Mouse (Mus musculus) stomach, embryonic 14.5 days (tissue): Measurements from ENCODE around the gene Spcs2. TPM values are rescaled to one million over a fixed set of nuclear protein-coding genes. Genes with fewer than 3 reads are reported as not detected.

Experiments
- ATAC-seq: fragments of 200-750 bp; cut with Nextera tagmentation; 2 replicates; pipeline ENCODE4 v1.8.0; 2017; ENCODE audit warnings: low read depth, moderate TSS enrichment; ENCODE audit not compliant: insufficient number of reproducible peaks, insufficient read depth, low FRiP score
- H3K27ac ChIP-seq: fragments of 300-500 bp; sonication (generic); 2 replicates; pipeline ENCODE4 v1.5.1; 2014; ENCODE audit warnings: mild to moderate bottlenecking, low read length, moderate library complexity, mixed read lengths
- H3K27me3 ChIP-seq: fragments of 300-500 bp; sonication (generic); 2 replicates; pipeline ENCODE4 v1.6.1; 2014; ENCODE audit warnings: low read length, control low read depth, mixed read lengths; ENCODE audit not compliant: control insufficient read depth, insufficient read depth
- H3K36me3 ChIP-seq: fragments of 300-500 bp; sonication (generic); 2 replicates; pipeline ENCODE4 v1.6.1; 2014; ENCODE audit warnings: mild to moderate bottlenecking, control low read depth, low read length, moderate library complexity, mixed read lengths; ENCODE audit not compliant: control insufficient read depth, insufficient read depth
- H3K4me1 ChIP-seq: fragments of 300-500 bp; sonication (generic); 2 replicates; pipeline ENCODE4 v1.6.1; 2014; ENCODE audit warnings: low read length, control low read depth, mixed read lengths; ENCODE audit not compliant: control insufficient read depth, insufficient read depth
- H3K4me2 ChIP-seq: fragments of 300-500 bp; sonication (generic); replicated peaks from 2 replicates; pipeline ENCODE4 v1.6.1; 2014; ENCODE audit warnings: low read depth, low read length, control low read depth
- H3K4me3 ChIP-seq: fragments of 300-500 bp; sonication (generic); 2 replicates; pipeline ENCODE4 v1.5.1; 2014; ENCODE audit warnings: low read depth, low read length, control low read depth
- H3K9ac ChIP-seq: fragments of 300-500 bp; sonication (generic); replicated peaks from 2 replicates; pipeline ENCODE4 v1.6.1; 2014; ENCODE audit warnings: low read depth, mild to moderate bottlenecking, control low read depth, low read length, moderate library complexity, mixed read lengths
- H3K9me3 ChIP-seq: fragments of 300-500 bp; sonication (generic); 2 replicates; pipeline ENCODE4 v1.6.1; 2016; ENCODE audit warnings: low read depth, low read length, control low read depth; ENCODE audit not compliant: control insufficient read depth
- WGBS: fragments of 180-500 bp; shearing (Covaris S2); extraction: QIAGEN DNeasy Blood & Tissue Kit; methylation state at CpG from one replicate; pipeline ENCODE4 v1.1.7; 2014; 5-methylcytosine and 5-hydroxymethylcytosine counted together
- polyA plus RNA-seq: library from polyadenylated mRNA; unstranded; fragments of >200 nt; fragmentation: Nextera tagmentation; extraction: Ambion mirVana; gene quantifications from 2 replicates; pipeline ENCODE4 v1.2.1, GENCODE M21; 2014

The Spcs2 gene
- polyA plus RNA-seq, 1 experiment from 2014 or later: 287 TPM

DNA sequence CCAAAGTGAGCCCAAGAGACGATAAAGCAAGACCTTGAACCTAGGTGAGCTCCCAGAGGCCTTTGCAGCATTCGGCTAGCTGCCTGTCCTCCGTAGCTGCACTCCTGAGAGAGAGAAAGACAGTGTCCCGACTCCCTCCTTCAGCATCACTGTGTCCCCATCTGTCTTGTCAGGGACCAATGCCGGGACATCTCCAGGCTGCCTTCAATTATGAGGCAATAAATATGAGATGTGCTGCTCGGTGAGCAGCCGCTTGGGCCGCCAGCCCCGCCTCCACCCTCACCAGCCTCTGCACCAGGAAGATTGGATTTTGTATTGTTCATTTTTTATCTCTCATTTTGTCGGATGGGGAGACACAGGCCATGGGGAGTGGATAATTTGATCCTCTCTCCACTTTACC lies 72.4 kb downstream of the Spcs2 start:
- no peaks in the 10 kb centered on the region for H3K27me3 ChIP-seq

DNA sequence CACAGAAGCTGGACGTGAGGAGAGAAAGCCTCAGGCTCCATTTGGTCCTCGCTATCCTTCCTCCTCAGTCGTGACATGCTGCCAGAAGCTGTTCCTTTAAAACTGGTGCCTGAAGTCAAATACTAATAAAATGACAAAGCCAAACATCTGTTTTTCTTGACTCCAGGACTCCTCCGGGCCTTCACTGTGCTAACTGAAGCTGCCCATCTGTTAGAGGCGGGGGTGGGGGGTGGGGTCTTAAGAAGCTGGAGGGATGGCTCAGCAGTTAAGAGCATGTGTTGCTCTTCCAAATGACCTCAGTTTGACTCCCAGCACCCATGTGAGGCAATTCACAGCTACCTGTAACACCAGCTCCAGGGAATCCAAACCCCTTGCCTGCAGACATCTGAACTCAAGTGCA lies 74.7 kb downstream of the Spcs2 start:
- H3K9me3 ChIP-seq: no peaks in the 10 kb centered on the region
- H3K27me3 ChIP-seq: no peaks in the 10 kb centered on the region
- ATAC-seq: peak; percentile 37; the same call in 1 of the 2 replicates
- H3K9ac ChIP-seq: no peak overlapping the region
- H3K4me2 ChIP-seq: no peak overlapping the region
- no peak overlapping the region for H3K27ac ChIP-seq
- no peaks in the 10 kb centered on the region for H3K36me3 ChIP-seq
- H3K4me3 ChIP-seq: no peak overlapping the region
- peaks cover 9% of the 10 kb centered on the region for H3K4me1 ChIP-seq
- WGBS: 25% methylated on average over 5 of the region's 5 CpGs

More for the DNA sequence above, 72.4 kb downstream of the Spcs2 start:
- Histone ChIP-seq H3K4me2 (no peak overlapping the region), H3K9ac (no peak overlapping the region), H3K4me3 (no peak overlapping the region), H3K4me1 (peaks cover 15% of the 10 kb centered on the region), H3K27ac (no peak overlapping the region), H3K9me3 (no peaks in the 10 kb centered on the region), H3K36me3 (no peaks in the 10 kb centered on the region)
- 70% methylated on average over 10 of the region's 10 CpGs for WGBS
- no peak for ATAC-seq

DNA sequence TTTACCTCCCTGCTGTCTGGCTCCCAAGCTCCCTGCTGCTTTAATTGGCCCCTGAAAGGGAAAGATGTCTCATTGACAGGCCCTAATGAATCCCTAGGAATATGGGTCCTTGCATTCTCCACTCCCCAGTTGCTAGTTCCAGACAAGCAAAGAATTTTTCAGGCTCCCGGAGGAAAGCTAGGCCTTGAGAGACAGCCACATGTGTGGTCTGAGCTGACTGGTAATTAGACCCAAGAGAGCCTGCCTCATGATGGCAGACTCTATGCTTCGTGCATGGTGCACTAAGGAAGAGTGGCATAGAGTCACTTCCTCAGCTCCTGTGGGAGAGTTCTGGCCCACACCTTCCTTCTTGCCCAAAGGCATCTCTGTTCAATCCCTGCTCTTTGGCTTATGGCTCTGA lies 75.3 kb downstream of the Spcs2 start:
- ATAC-seq: no peak
- H3K9me3 ChIP-seq: no peaks in the 10 kb centered on the region
- 53% methylated on average over 2 of the region's 2 CpGs for WGBS
- no peak overlapping the region for H3K4me2 ChIP-seq
- H3K4me1 ChIP-seq: peaks cover 9% of the 10 kb centered on the region
- H3K9ac ChIP-seq: no peak overlapping the region
- H3K36me3 ChIP-seq: no peaks in the 10 kb centered on the region
- no peaks in the 10 kb centered on the region for H3K27me3 ChIP-seq
- H3K27ac ChIP-seq: no peak overlapping the region
- no peak overlapping the region for H3K4me3 ChIP-seq

Other genes starting within 250 kb of the Spcs2 start
- gene Tpbgl, start 236.4 kb downstream of the Spcs2 start, polyA plus RNA-seq: 1.3 and 1.7 TPM in 2 replicates
- gene Slco2b1, start 152.1 kb downstream of the Spcs2 start, polyA plus RNA-seq: 2.3 and 3.3 TPM in 2 replicates
- gene Olfr520, start 133.2 kb downstream of the Spcs2 start, polyA plus RNA-seq: not detected in 2 replicates
- not detected in 2 replicates for gene Olfr521, start 100.0 kb downstream of the Spcs2 start, polyA plus RNA-seq
- gene Neu3, start 35.0 kb downstream of the Spcs2 start, polyA plus RNA-seq: 7.0 and 7.1 TPM in 2 replicates
- gene Xrra1, start 4.3 kb downstream of the Spcs2 start, polyA plus RNA-seq: 0.29 and 0.50 TPM in 2 replicates
- gene Rnf169, start 117.0 kb upstream of the Spcs2 start, polyA plus RNA-seq: 8.9 and 9.9 TPM in 2 replicates
- gene Chrdl2, start 142.7 kb upstream of the Spcs2 start, polyA plus RNA-seq: 1.0 and 1.4 TPM in 2 replicates